Mouse (Mus musculus): ENCODE results near the gene Adam33.

GRCm38 (mm10) chr2:131089634-131090033, 26.0 kb upstream of the Adam33 start:
- TF ChIP-seq CTCF (conservative IDR thresholded peaks at IDR 0.05 in 1 of 2, IDR thresholded peaks at IDR 0.05 in 1 of 2; ENCODE audit: low read depth in 2 of 2, low read length in 2 of 2) = no peak
- TF ChIP-seq POLR2AphosphoS2 (IDR thresholded peaks at IDR 0.05; ENCODE audit: low read depth, low read length) = no peak
- no peak for TF ChIP-seq ETS1 (conservative IDR thresholded peaks at IDR 0.05; ENCODE audit: low read depth, low read length)
- no peak for TF ChIP-seq JUND (conservative IDR thresholded peaks at IDR 0.05; ENCODE audit: low read depth, low read length)
- no peak for TF ChIP-seq POLR2A (IDR thresholded peaks at IDR 0.05; ENCODE audit: low read depth, low read length)
- TF ChIP-seq EP300 (IDR thresholded peaks at IDR 0.05; ENCODE audit: low read length) = no peak
- TF ChIP-seq USF1 (IDR thresholded peaks at IDR 0.05; ENCODE audit: low read depth, low read length) = no peak
- TF ChIP-seq E2F4 (IDR thresholded peaks at IDR 0.05; ENCODE audit: insufficient replicate concordance, low read depth, low read length) = no peak
- TF ChIP-seq TCF12 (IDR thresholded peaks at IDR 0.05; ENCODE audit: low read depth, low read length) = no peak
- no peak for TF ChIP-seq MAX (IDR thresholded peaks at IDR 0.05; ENCODE audit: low read length)
- no peak for TF ChIP-seq NRF1 (IDR thresholded peaks at IDR 0.05; ENCODE audit: low read depth, low read length)
- TF ChIP-seq MAFK (IDR thresholded peaks at IDR 0.05; ENCODE audit: insufficient replicate concordance, low read length) = no peak

Measured in CH12.LX (cell line).